Mouse (Mus musculus): ENCODE measurements around the gene 2310039H08Rik. TPM values are rescaled to one million over a fixed set of nuclear protein-coding genes. Genes with fewer than 3 reads are reported as not detected.

2310039H08Rik gene
- total and polyA plus RNA-seq, 3 experiments = 17.4 to 129 (median 33.4) TPM

DNA sequence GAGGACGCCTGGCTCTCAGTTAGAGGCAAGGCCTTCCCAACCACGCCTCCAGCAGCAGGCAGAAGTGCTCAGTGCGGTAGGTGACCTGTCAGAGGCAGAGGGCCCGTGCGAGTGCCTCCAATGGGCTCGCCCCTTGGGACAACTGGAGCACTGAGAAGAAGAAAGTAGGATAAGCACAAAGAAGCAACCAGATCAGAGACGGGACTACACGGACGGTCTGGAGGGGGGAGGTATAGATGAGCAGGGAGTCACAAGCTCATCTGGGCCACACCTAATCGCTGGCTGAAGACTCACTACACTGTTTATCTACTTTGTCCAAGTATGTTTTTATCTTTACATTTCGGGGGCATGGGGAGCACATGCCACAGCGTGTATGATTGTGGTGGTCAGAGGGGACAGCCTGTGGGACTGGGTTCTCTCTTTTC, 45.3 kb downstream of the 2310039H08Rik start:
- Histone ChIP-seq H3K27me3 (ENCODE audit: insufficient read depth, low read length) (no peaks in the 10 kb centered on the region), H3K4me3 (ENCODE audit: low read depth, low read length) (peak overlapping the region; percentile 57; the same call in 1 of the 2 replicates), H3K4me1 (ENCODE audit: insufficient read depth, low read depth, low read length) (peaks cover 42% of the 10 kb centered on the region), H3K36me3 (replicated peaks) (peaks cover 89% of the 10 kb centered on the region), H3K9me3 (replicated peaks) (no peaks in the 10 kb centered on the region)
- peak; percentile 77 for ATAC-seq (ENCODE audit: extremely low read depth, insufficient number of reproducible peaks, low FRiP score, poor library complexity, severe bottlenecking)
- TF ChIP-seq GATA2 (IDR thresholded peaks at IDR 0.05; ENCODE audit: borderline replicate concordance, low read depth, low read length) (no peak), TAL1 (conservative IDR thresholded peaks at IDR 0.05; ENCODE audit: low read depth, low read length) (peak; percentile 33; the same call in 1 of the 2 replicates), POLR2AphosphoS5 (IDR thresholded peaks at IDR 0.05; ENCODE audit: insufficient replicate concordance, low read depth, low read length) (no peak), GATA1 (IDR thresholded peaks at IDR 0.05; ENCODE audit: borderline replicate concordance, low read length) (no peak), CTCF (IDR thresholded peaks at IDR 0.05; ENCODE audit: low read depth, low read length) (no peak)
- DNase-seq (ENCODE audit: low spot score) = peak; percentile 56

DNA sequence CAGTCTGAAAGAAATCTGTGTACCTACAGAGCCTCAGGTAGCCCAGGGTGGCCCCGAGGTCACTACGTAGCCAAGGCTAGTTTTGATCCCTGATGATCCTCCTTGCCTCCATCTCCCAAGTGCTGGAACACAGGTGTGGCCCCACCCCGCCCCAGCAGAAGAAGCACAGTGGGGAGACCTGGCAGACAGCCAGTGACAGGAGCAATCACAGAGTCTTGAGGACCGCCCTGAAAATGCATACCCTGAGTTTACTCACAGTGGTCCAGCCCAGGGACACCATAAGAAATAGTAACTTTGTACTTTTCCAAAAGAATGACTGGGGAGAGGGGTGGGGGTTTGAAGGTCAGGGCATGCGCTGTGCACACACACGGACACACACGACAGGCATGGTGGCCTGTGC, 48.2 kb downstream of the 2310039H08Rik start:
- peaks cover 36% of the 10 kb centered on the region for H3K4me1 ChIP-seq (ENCODE audit: insufficient read depth, low read depth, low read length)
- peaks cover 89% of the 10 kb centered on the region for H3K36me3 ChIP-seq (replicated peaks)

More for the DNA sequence above, 48.2 kb downstream of the 2310039H08Rik start:
- Histone ChIP-seq H3K4me3 (ENCODE audit: low read depth, low read length) (no peak overlapping the region), H3K27me3 (ENCODE audit: insufficient read depth, low read length) (no peaks in the 10 kb centered on the region), H3K9me3 (replicated peaks) (no peaks in the 10 kb centered on the region)
- DNase-seq (ENCODE audit: low spot score) = no peak
- ATAC-seq (ENCODE audit: extremely low read depth, insufficient number of reproducible peaks, low FRiP score, poor library complexity, severe bottlenecking) = no peak
- TF ChIP-seq GATA2 (IDR thresholded peaks at IDR 0.05; ENCODE audit: borderline replicate concordance, low read depth, low read length) (no peak), GATA1 (IDR thresholded peaks at IDR 0.05; ENCODE audit: borderline replicate concordance, low read length) (no peak), POLR2AphosphoS5 (IDR thresholded peaks at IDR 0.05; ENCODE audit: insufficient replicate concordance, low read depth, low read length) (no peak), CTCF (IDR thresholded peaks at IDR 0.05; ENCODE audit: low read depth, low read length) (no peak), TAL1 (conservative IDR thresholded peaks at IDR 0.05; ENCODE audit: low read depth, low read length) (no peak)

Other genes with a start within 250 kb of the 2310039H08Rik start
- 0.24 and 0.45 TPM in 2 replicates for gene Cul9, start 226.2 kb upstream of the 2310039H08Rik start, total RNA-seq (2014; fragmentation: Nextera tagmentation)
- 0.76 and 0.81 TPM in 2 replicates for gene Cul9, start 226.2 kb upstream of the 2310039H08Rik start, total RNA-seq (2017)
- 0.66 and 0.70 TPM in 2 replicates for gene Cul9, start 226.2 kb upstream of the 2310039H08Rik start, polyA plus RNA-seq (2012)
- 52.7 and 60.3 TPM in 2 replicates for gene Srf, start 216.5 kb upstream of the 2310039H08Rik start, total RNA-seq (2014; fragmentation: Nextera tagmentation)
- gene Srf, start 216.5 kb upstream of the 2310039H08Rik start, total RNA-seq (2017) = 18.4 and 22.7 TPM in 2 replicates
- 113 and 114 TPM in 2 replicates for gene Srf, start 216.5 kb upstream of the 2310039H08Rik start, polyA plus RNA-seq (2012)
- not detected in 2 replicates for gene Ptk7, start 143.1 kb upstream of the 2310039H08Rik start, total RNA-seq (2014; fragmentation: Nextera tagmentation)
- 0.05 TPM in 1 of 2 replicates, not detected in the other for gene Ptk7, start 143.1 kb upstream of the 2310039H08Rik start, total RNA-seq (2017)
- gene Ptk7, start 143.1 kb upstream of the 2310039H08Rik start, polyA plus RNA-seq (2012) = 0.01 TPM in 1 of 2 replicates, not detected in the other
- 1.3 and 2.1 TPM in 2 replicates for gene Klc4, start 126.6 kb upstream of the 2310039H08Rik start, total RNA-seq (2014; fragmentation: Nextera tagmentation)
- gene Klc4, start 126.6 kb upstream of the 2310039H08Rik start, total RNA-seq (2017) = 8.9 and 10.2 TPM in 2 replicates
- gene Klc4, start 126.6 kb upstream of the 2310039H08Rik start, polyA plus RNA-seq (2012) = 11.7 and 12.3 TPM in 2 replicates
- 44.7 and 59.4 TPM in 2 replicates for gene Mrpl2, start 126.4 kb upstream of the 2310039H08Rik start, total RNA-seq (2014; fragmentation: Nextera tagmentation)
- 76.3 and 107 TPM in 2 replicates for gene Mrpl2, start 126.4 kb upstream of the 2310039H08Rik start, total RNA-seq (2017)
- 853 and 1,060 TPM in 2 replicates for gene Mrpl2, start 126.4 kb upstream of the 2310039H08Rik start, polyA plus RNA-seq (2012)
- 44.1 and 47.4 TPM in 2 replicates for gene Cul7, start 122.3 kb upstream of the 2310039H08Rik start, total RNA-seq (2014; fragmentation: Nextera tagmentation)
- gene Cul7, start 122.3 kb upstream of the 2310039H08Rik start, total RNA-seq (2017) = 27.4 and 30.0 TPM in 2 replicates
- gene Cul7, start 122.3 kb upstream of the 2310039H08Rik start, polyA plus RNA-seq (2012) = 136 and 142 TPM in 2 replicates
- 12.2 and 13.2 TPM in 2 replicates for gene Rrp36, start 98.3 kb upstream of the 2310039H08Rik start, total RNA-seq (2014; fragmentation: Nextera tagmentation)
- 48.0 and 67.2 TPM in 2 replicates for gene Rrp36, start 98.3 kb upstream of the 2310039H08Rik start, total RNA-seq (2017)
- 39.0 and 45.0 TPM in 2 replicates for gene Rrp36, start 98.3 kb upstream of the 2310039H08Rik start, polyA plus RNA-seq (2012)
- gene Mea1, start 93.8 kb upstream of the 2310039H08Rik start, total RNA-seq (2014; fragmentation: Nextera tagmentation) = 37.1 and 42.4 TPM in 2 replicates
- 79.5 and 83.8 TPM in 2 replicates for gene Mea1, start 93.8 kb upstream of the 2310039H08Rik start, total RNA-seq (2017)
- 84.7 and 105 TPM in 2 replicates for gene Mea1, start 93.8 kb upstream of the 2310039H08Rik start, polyA plus RNA-seq (2012)
- 70.1 and 79.1 TPM in 2 replicates for gene Klhdc3, start 91.7 kb upstream of the 2310039H08Rik start, total RNA-seq (2014; fragmentation: Nextera tagmentation)
- 21.0 and 26.0 TPM in 2 replicates for gene Klhdc3, start 91.7 kb upstream of the 2310039H08Rik start, total RNA-seq (2017)
- gene Klhdc3, start 91.7 kb upstream of the 2310039H08Rik start, polyA plus RNA-seq (2012) = 221 and 297 TPM in 2 replicates
- gene Ppp2r5d, start 67.5 kb upstream of the 2310039H08Rik start, total RNA-seq (2014; fragmentation: Nextera tagmentation) = 55.2 and 56.6 TPM in 2 replicates
- gene Ppp2r5d, start 67.5 kb upstream of the 2310039H08Rik start, total RNA-seq (2017) = 33.9 and 40.1 TPM in 2 replicates
- 78.5 and 83.4 TPM in 2 replicates for gene Ppp2r5d, start 67.5 kb upstream of the 2310039H08Rik start, polyA plus RNA-seq (2012)
- 19.8 and 22.1 TPM in 2 replicates for gene Pex6, start 61.2 kb upstream of the 2310039H08Rik start, total RNA-seq (2014; fragmentation: Nextera tagmentation)
- gene Pex6, start 61.2 kb upstream of the 2310039H08Rik start, total RNA-seq (2017) = 14.3 and 17.3 TPM in 2 replicates
- gene Pex6, start 61.2 kb upstream of the 2310039H08Rik start, polyA plus RNA-seq (2012) = 52.6 and 56.0 TPM in 2 replicates
- not detected in 2 replicates for gene Gnmt, start 43.5 kb upstream of the 2310039H08Rik start, total RNA-seq (2014; fragmentation: Nextera tagmentation)
- gene Gnmt, start 43.5 kb upstream of the 2310039H08Rik start, total RNA-seq (2017) = 0.52 TPM in 1 of 2 replicates, not detected in the other
- gene Gnmt, start 43.5 kb upstream of the 2310039H08Rik start, polyA plus RNA-seq (2012) = 0.17 TPM in 1 of 2 replicates, not detected in the other
- gene Cnpy3, start 20.4 kb upstream of the 2310039H08Rik start, total RNA-seq (2014; fragmentation: Nextera tagmentation) = 12.8 and 14.4 TPM in 2 replicates
- 36.3 and 41.1 TPM in 2 replicates for gene Cnpy3, start 20.4 kb upstream of the 2310039H08Rik start, total RNA-seq (2017)
- gene Cnpy3, start 20.4 kb upstream of the 2310039H08Rik start, polyA plus RNA-seq (2012) = 96.9 and 114 TPM in 2 replicates
- not detected in 2 replicates for gene Ptcra, start 8.9 kb upstream of the 2310039H08Rik start, total RNA-seq (2014; fragmentation: Nextera tagmentation)
- gene Ptcra, start 8.9 kb upstream of the 2310039H08Rik start, total RNA-seq (2017) = 0.12 and 0.27 TPM in 2 replicates
- gene Ptcra, start 8.9 kb upstream of the 2310039H08Rik start, polyA plus RNA-seq (2012) = 0.04 and 0.07 TPM in 2 replicates
- gene Rpl7l1, start 10.0 kb downstream of the 2310039H08Rik start, total RNA-seq (2014; fragmentation: Nextera tagmentation) = 154 and 166 TPM in 2 replicates
- 159 and 181 TPM in 2 replicates for gene Rpl7l1, start 10.0 kb downstream of the 2310039H08Rik start, total RNA-seq (2017)
- 7.0 and 11.3 TPM in 2 replicates for gene Rpl7l1, start 10.0 kb downstream of the 2310039H08Rik start, polyA plus RNA-seq (2012)
- gene Bicral, start 85.8 kb downstream of the 2310039H08Rik start, total RNA-seq (2014; fragmentation: Nextera tagmentation) = 34.4 and 41.2 TPM in 2 replicates
- gene Bicral, start 85.8 kb downstream of the 2310039H08Rik start, total RNA-seq (2017) = 9.2 and 13.4 TPM in 2 replicates
- gene Bicral, start 85.8 kb downstream of the 2310039H08Rik start, polyA plus RNA-seq (2012) = 10.7 and 12.9 TPM in 2 replicates
- gene Tbcc, start 118.0 kb downstream of the 2310039H08Rik start, total RNA-seq (2014; fragmentation: Nextera tagmentation) = 7.5 and 10.1 TPM in 2 replicates
- 18.6 and 21.3 TPM in 2 replicates for gene Tbcc, start 118.0 kb downstream of the 2310039H08Rik start, total RNA-seq (2017)
- gene Tbcc, start 118.0 kb downstream of the 2310039H08Rik start, polyA plus RNA-seq (2012) = 20.0 and 27.5 TPM in 2 replicates
- gene Prph2, start 137.8 kb downstream of the 2310039H08Rik start, total RNA-seq (2014; fragmentation: Nextera tagmentation) = not detected in 2 replicates
- gene Prph2, start 137.8 kb downstream of the 2310039H08Rik start, total RNA-seq (2017) = 0.05 TPM in 1 of 2 replicates, not detected in the other
- gene Prph2, start 137.8 kb downstream of the 2310039H08Rik start, polyA plus RNA-seq (2012) = not detected in 2 replicates
- gene Ubr2, start 237.9 kb downstream of the 2310039H08Rik start, total RNA-seq (2014; fragmentation: Nextera tagmentation) = 116 and 131 TPM in 2 replicates
- gene Ubr2, start 237.9 kb downstream of the 2310039H08Rik start, total RNA-seq (2017) = 43.0 and 51.4 TPM in 2 replicates
- gene Ubr2, start 237.9 kb downstream of the 2310039H08Rik start, polyA plus RNA-seq (2012) = 12.3 and 14.6 TPM in 2 replicates

Measured in G1E (cell line).